Mouse (Mus musculus): Measurements from ENCODE around the gene Galntl6. TPM values are rescaled to one million over a fixed set of nuclear protein-coding genes. Genes with fewer than 3 reads are reported as not detected.

Gene Galntl6
- total and polyA plus RNA-seq, 3 experiments, result not detected

DNA sequence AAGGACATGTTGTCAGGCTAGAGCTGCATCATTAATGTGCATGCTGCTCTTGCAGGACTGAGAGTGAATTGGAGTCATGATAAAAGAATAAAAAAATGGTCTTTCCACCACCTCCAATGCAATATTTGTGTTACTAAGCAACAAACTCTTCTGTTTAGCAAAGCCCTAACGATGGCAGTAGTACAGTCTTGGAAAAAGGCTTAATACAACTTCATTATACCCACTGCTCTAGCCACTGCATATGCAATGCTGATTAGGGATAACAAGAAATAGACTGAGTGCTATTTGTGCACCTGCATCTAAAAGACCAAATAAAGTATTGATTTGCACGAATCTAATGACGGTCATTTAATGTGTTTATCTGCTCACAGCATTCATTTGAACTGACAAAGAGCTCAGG lies 880.2 kb downstream of the Galntl6 start:
- Histone ChIP-seq H3K4me3 (replicated peaks in 1 of 3; ENCODE audit: low read depth in 2 of 3, low read length in 2 of 3, poor library complexity in 1 of 3) (no peak overlapping the region), H3K9ac (ENCODE audit: insufficient read depth, low read depth) (no peak overlapping the region), H3K4me1 (ENCODE audit: control insufficient read depth in 1 of 2, insufficient read depth in 2 of 2) (no peaks in the 10 kb centered on the region), H3K36me3 (replicated peaks in 1 of 2; ENCODE audit: control insufficient read depth in 1 of 2, insufficient read depth in 1 of 2, low read length in 1 of 2) (no peaks in the 10 kb centered on the region), H3K79me2 (replicated peaks; ENCODE audit: control insufficient read depth, extremely low read depth, insufficient read depth, poor library complexity, severe bottlenecking) (no peaks in the 10 kb centered on the region), H3K27ac (ENCODE audit: insufficient read depth, low read depth) (no peak overlapping the region), H3K27me3 (replicated peaks) (no peaks in the 10 kb centered on the region), H3K9me3 (replicated peaks; ENCODE audit: low read length) (no peaks in the 10 kb centered on the region), H3K4me2 (ENCODE audit: insufficient read depth, low read depth, poor library complexity, severe bottlenecking) (no peak overlapping the region)
- in situ Hi-C loops (cut with MboI; ENCODE audit: low pct_ligation_motif_present, low pct_unique_long_range_greater_than_20kb, low sequenced_read_pairs) (no loop called here), dilution Hi-C loops (cut with MboI; ENCODE audit: extremely low pct_ligation_motif_present, extremely low pct_unique_long_range_greater_than_20kb, low sequenced_read_pairs) (no loop called here)
- DNase-seq (ENCODE audit: extremely low read depth), result no peak
- TF ChIP-seq SMC3 (IDR thresholded peaks at IDR 0.05; ENCODE audit: low read depth, low read length), result no peak
- TF ChIP-seq CHD1 (IDR thresholded peaks at IDR 0.05; ENCODE audit: low read depth, low read length), result no peak
- TF ChIP-seq MAFK (IDR thresholded peaks at IDR 0.05; ENCODE audit: insufficient replicate concordance, low read length), result no peak
- no peak for TF ChIP-seq NRF1 (IDR thresholded peaks at IDR 0.05; ENCODE audit: low read depth, low read length)
- TF ChIP-seq HCFC1 (IDR thresholded peaks at IDR 0.05; ENCODE audit: low read depth, low read length), result no peak
- TF ChIP-seq RCOR1 (conservative IDR thresholded peaks at IDR 0.05; ENCODE audit: low read depth, low read length), result no peak
- no peak for TF ChIP-seq TCF12 (IDR thresholded peaks at IDR 0.05; ENCODE audit: low read depth, low read length)
- TF ChIP-seq JUND (conservative IDR thresholded peaks at IDR 0.05; ENCODE audit: low read depth, low read length), result no peak
- no peak for TF ChIP-seq ZC3H11A (IDR thresholded peaks at IDR 0.05; ENCODE audit: low read depth, low read length)
- no peak for TF ChIP-seq JUN (IDR thresholded peaks at IDR 0.05; ENCODE audit: insufficient read depth, low read depth, low read length)
- TF ChIP-seq UBTF (IDR thresholded peaks at IDR 0.05; ENCODE audit: low read depth, low read length), result no peak
- TF ChIP-seq MYC (IDR thresholded peaks at IDR 0.05; ENCODE audit: low read depth, low read length), result no peak
- TF ChIP-seq EP300 (IDR thresholded peaks at IDR 0.05; ENCODE audit: low read length), result no peak
- no peak for TF ChIP-seq MAZ (IDR thresholded peaks at IDR 0.05; ENCODE audit: low read depth, low read length)
- TF ChIP-seq USF1 (IDR thresholded peaks at IDR 0.05; ENCODE audit: low read depth, low read length), result no peak
- TF ChIP-seq MAX (IDR thresholded peaks at IDR 0.05; ENCODE audit: low read length), result no peak
- no peak for TF ChIP-seq BHLHE40 (IDR thresholded peaks at IDR 0.05; ENCODE audit: low read depth, low read length)
- TF ChIP-seq POLR2A (IDR thresholded peaks at IDR 0.05; ENCODE audit: low read depth, low read length), result no peak
- no peak for TF ChIP-seq CHD2 (IDR thresholded peaks at IDR 0.05; ENCODE audit: low read length)

DNA sequence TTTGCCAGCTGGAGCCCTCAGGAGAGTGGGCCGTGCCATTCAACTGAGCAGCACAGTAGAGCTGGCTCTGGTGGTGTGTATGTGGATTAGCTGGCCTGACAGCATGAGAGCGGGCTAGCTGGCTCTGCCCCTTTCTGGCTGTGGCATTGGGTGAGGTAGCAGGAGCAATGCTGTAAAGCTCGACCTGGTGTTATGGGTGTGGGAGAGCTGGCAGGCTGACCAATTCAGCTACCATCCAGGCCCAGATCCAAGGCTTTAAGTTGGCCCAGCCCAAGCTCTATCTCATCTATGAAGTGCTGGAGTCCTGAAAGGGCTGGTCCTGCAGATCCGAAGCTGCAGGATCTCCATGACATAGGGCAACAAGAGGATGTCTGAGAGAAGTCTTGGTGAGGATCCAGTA lies 886.9 kb downstream of the Galntl6 start:
- no peaks in the 10 kb centered on the region for H3K36me3 ChIP-seq (replicated peaks in 1 of 2; ENCODE audit: control insufficient read depth in 1 of 2, insufficient read depth in 1 of 2, low read length in 1 of 2)
- DNase-seq (ENCODE audit: extremely low read depth), result no peak
- dilution Hi-C loops (cut with MboI; ENCODE audit: extremely low pct_ligation_motif_present, extremely low pct_unique_long_range_greater_than_20kb, low sequenced_read_pairs), result no loop called here
- H3K9ac ChIP-seq (ENCODE audit: insufficient read depth, low read depth), result no peak overlapping the region
- H3K4me3 ChIP-seq (replicated peaks in 1 of 3; ENCODE audit: low read depth in 2 of 3, low read length in 2 of 3, poor library complexity in 1 of 3), result no peak overlapping the region
- H3K4me1 ChIP-seq (ENCODE audit: control insufficient read depth in 1 of 2, insufficient read depth in 2 of 2), result no peaks in the 10 kb centered on the region
- H3K27me3 ChIP-seq (replicated peaks), result no peaks in the 10 kb centered on the region
- H3K79me2 ChIP-seq (replicated peaks; ENCODE audit: control insufficient read depth, extremely low read depth, insufficient read depth, poor library complexity, severe bottlenecking), result no peaks in the 10 kb centered on the region
- TF ChIP-seq SIN3A (IDR thresholded peaks at IDR 0.05; ENCODE audit: low read length), result no peak
- no peak for TF ChIP-seq ZMIZ1 (IDR thresholded peaks at IDR 0.05; ENCODE audit: low read depth, low read length)
- no peak for TF ChIP-seq MAFK (IDR thresholded peaks at IDR 0.05; ENCODE audit: insufficient replicate concordance, low read length)
- no peak for TF ChIP-seq IRF4 (IDR thresholded peaks at IDR 0.05; ENCODE audit: low read depth, low read length)
- H3K9me3 ChIP-seq (replicated peaks; ENCODE audit: low read length), result no peaks in the 10 kb centered on the region
- no peak overlapping the region for H3K4me2 ChIP-seq (ENCODE audit: insufficient read depth, low read depth, poor library complexity, severe bottlenecking)
- in situ Hi-C loops (cut with MboI; ENCODE audit: low pct_ligation_motif_present, low pct_unique_long_range_greater_than_20kb, low sequenced_read_pairs), result no loop called here
- no peak overlapping the region for H3K27ac ChIP-seq (ENCODE audit: insufficient read depth, low read depth)

Measured in CH12.LX (cell line).